Mouse (Mus musculus) hematopoietic stem cell, adult 5-6 weeks (primary cell): Measurements from ENCODE around the gene Psg22. TPM values are rescaled to one million over a fixed set of nuclear protein-coding genes. Genes with fewer than 3 reads are reported as not detected.

Experiments used
- total RNA-seq: library from RNA; stranded (forward); fragments of 172-1452, 232-1000 nt; gene quantifications from 2 replicates; pipeline ENCODE4 v1.2.3, GENCODE M21; 2017

The Psg22 gene
- total RNA-seq, 1 experiment from 2014 or later: not detected

Other genes with a start within 250 kb of the Psg22 start
- not detected in 2 replicates for gene Psg26, start 233.9 kb upstream of the Psg22 start, total RNA-seq
- gene Psg25, start 185.8 kb upstream of the Psg22 start, total RNA-seq: not detected in 2 replicates
- not detected in 2 replicates for gene Psg27, start 150.8 kb upstream of the Psg22 start, total RNA-seq
- gene Psg23, start 101.6 kb upstream of the Psg22 start, total RNA-seq: not detected in 2 replicates
- not detected in 2 replicates for gene Psg21, start 61.4 kb upstream of the Psg22 start, total RNA-seq
- gene Psg20, start 31.9 kb upstream of the Psg22 start, total RNA-seq: not detected in 2 replicates
- not detected in 2 replicates for gene Psg19, start 80.4 kb downstream of the Psg22 start, total RNA-seq
- not detected in 2 replicates for gene Psg17, start 103.5 kb downstream of the Psg22 start, total RNA-seq
- 3.1 and 4.6 TPM in 2 replicates for gene Mill2, start 121.9 kb downstream of the Psg22 start, total RNA-seq
- 14.1 and 39.9 TPM in 2 replicates for gene Pglyrp1, start 153.2 kb downstream of the Psg22 start, total RNA-seq
- gene Ccdc61, start 192.3 kb downstream of the Psg22 start, total RNA-seq: 12.6 and 15.5 TPM in 2 replicates
- gene Nova2, start 207.8 kb downstream of the Psg22 start, total RNA-seq: 0.10 TPM in 1 of 2 replicates, not detected in the other